Mouse (Mus musculus) thymus, adult 2 months (tissue): ENCODE measurements around the gene Mrps18a. TPM values are rescaled to one million over a fixed set of nuclear protein-coding genes. Genes with fewer than 3 reads are reported as not detected.
A peak's percentile ranks its signal among the peaks of the same experiment; 100 is the strongest.

ENCODE experiments used
- DNase-seq: peaks from one replicate; pipeline ENCODE4 v3.0.0; 2021
- H3K27ac ChIP-seq: fragments of 200-500 bp; 2 replicates; pipeline ENCODE4 v1.5.1; 2012; ENCODE audit warnings: low read length, control low read depth; ENCODE audit not compliant: control insufficient read depth, insufficient read depth
- H3K27me3 ChIP-seq: fragments of 200-500 bp; 2 replicates; pipeline ENCODE4 v1.6.1; 2012; ENCODE audit warnings: mild to moderate bottlenecking, low read length, moderate library complexity, mixed read lengths; ENCODE audit not compliant: control insufficient read depth, insufficient read depth
- H3K36me3 ChIP-seq: fragments of 200-500 bp; 2 replicates; pipeline ENCODE4 v1.6.1; 2012; ENCODE audit warnings: mild to moderate bottlenecking, low read length, moderate library complexity; ENCODE audit not compliant: control insufficient read depth, insufficient read depth
- H3K4me1 ChIP-seq: fragments of 200-500 bp; replicated peaks from 2 replicates; pipeline ENCODE4 v1.6.1; 2012; ENCODE audit warnings: low read length; ENCODE audit not compliant: control insufficient read depth, insufficient read depth
- H3K4me3 ChIP-seq: fragments of 200-500 bp; 2 replicates; pipeline ENCODE4 v1.5.1; 2012; ENCODE audit warnings: mild to moderate bottlenecking, low read length, control low read depth, moderate library complexity; ENCODE audit not compliant: control insufficient read depth, insufficient read depth
- CTCF ChIP-seq: fragments of 200-500 bp; IDR thresholded peaks from 2 replicates; pipeline ENCODE4 v1.5.1; 2012; ENCODE audit warnings: mild to moderate bottlenecking, control low read depth, low read length, moderate library complexity, borderline replicate concordance; ENCODE audit not compliant: control insufficient read depth, poor library complexity, insufficient read depth; ENCODE audit errors: extremely low read depth
- POLR2A ChIP-seq: fragments of 200-500 bp; IDR thresholded peaks from 2 replicates; pipeline ENCODE4 v1.6.1; 2012; ENCODE audit warnings: mild to moderate bottlenecking, low read length, control low read depth, moderate library complexity; ENCODE audit not compliant: control insufficient read depth, poor library complexity, insufficient read depth; ENCODE audit errors: extremely low read depth
- WGBS: fragments of 180-500 bp; shearing (Covaris S2); methylation state at CpG from one replicate; pipeline ENCODE4 v1.1.7; 2018; 5-methylcytosine and 5-hydroxymethylcytosine counted together
- polyA plus RNA-seq: library from polyadenylated mRNA; depleted of rRNA; stranded (reverse); fragments of >200 nt; gene quantifications from 2 replicates; pipeline ENCODE4 v1.2.3, GENCODE M21; 2012

Mrps18a gene
- polyA plus RNA-seq, 1 experiment = 56.4 TPM

DNA sequence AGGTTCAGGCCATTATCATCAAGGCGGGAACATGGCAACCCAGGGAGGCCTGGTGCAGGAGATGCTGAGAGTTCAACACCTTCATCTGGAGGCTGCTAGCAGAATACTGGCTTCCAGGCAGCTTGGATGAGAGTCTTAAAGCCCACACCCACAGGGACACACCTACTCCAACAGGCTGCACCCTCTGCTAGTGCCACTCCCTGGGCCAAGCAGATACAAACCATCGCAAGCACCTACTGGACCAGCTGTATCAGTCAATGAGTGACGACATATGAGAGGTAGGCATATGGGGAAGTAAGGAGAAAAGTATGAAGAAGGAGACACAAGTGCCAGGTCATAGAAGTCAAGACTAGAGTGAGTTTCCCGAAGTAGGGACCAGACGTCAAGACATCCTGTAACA, 45.9 kb downstream of the Mrps18a start:
- WGBS = 91% methylated on average over 5 of the region's 5 CpGs
- H3K27me3 ChIP-seq = no peaks in the 10 kb centered on the region
- H3K4me1 ChIP-seq = peaks cover 15% of the 10 kb centered on the region
- no peak overlapping the region for H3K4me3 ChIP-seq
- no peaks in the 10 kb centered on the region for H3K36me3 ChIP-seq
- TF ChIP-seq CTCF (no peak), POLR2A (no peak)
- DNase-seq = no peak
- no peak overlapping the region for H3K27ac ChIP-seq

DNA sequence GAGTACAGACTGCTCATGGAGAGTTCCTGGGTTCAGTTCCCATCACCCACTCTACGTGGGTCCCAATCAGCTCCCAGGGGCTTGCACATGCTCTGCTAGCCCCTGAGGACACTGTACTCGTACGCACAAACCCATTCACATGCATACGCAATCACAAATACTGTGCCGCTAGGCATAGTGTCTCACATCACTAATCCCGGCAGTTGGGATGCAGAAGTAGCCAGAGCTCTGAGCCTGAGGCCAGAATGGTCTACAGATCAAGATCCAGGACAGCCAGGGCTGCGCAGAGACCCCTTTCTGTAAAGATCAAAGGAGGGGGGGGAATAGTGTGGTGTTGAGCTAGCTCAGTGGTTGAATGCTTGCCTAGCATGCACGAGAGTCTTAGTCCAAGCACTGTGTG, 46.3 kb downstream of the Mrps18a start:
- 94% methylated on average over 8 of the region's 8 CpGs for WGBS
- Histone ChIP-seq H3K27ac (no peak overlapping the region), H3K36me3 (no peaks in the 10 kb centered on the region), H3K4me1 (peaks cover 18% of the 10 kb centered on the region), H3K4me3 (no peak overlapping the region), H3K27me3 (no peaks in the 10 kb centered on the region)
- no peak for DNase-seq
- TF ChIP-seq CTCF (no peak), POLR2A (no peak)

DNA sequence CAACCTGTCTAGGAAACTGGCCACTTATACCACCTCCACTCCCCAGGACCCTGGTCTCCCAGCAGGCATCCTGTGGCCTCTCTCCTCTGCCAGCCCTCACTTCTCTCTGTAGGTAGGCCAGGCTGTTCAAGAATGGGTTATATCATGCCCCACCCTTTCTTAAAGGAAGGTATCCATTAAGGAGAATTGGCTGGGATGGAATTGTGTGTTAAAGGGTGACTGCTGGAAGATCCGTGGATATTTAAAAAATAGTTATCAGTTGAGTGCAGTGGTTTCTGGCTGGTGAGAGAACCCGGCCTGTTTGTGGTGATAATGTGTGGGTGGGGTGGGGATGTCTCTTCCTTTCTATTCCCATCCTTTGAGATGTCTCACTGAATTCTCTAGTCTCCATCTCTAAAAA, 48.5 kb downstream of the Mrps18a start:
- no peaks in the 10 kb centered on the region for H3K36me3 ChIP-seq
- H3K27me3 ChIP-seq = no peaks in the 10 kb centered on the region
- peaks cover 27% of the 10 kb centered on the region for H3K4me1 ChIP-seq
- WGBS = 55% methylated on average over 2 of the region's 2 CpGs
- TF ChIP-seq POLR2A (no peak), CTCF (no peak)
- no peak for DNase-seq
- no peak overlapping the region for H3K27ac ChIP-seq
- no peak overlapping the region for H3K4me3 ChIP-seq

DNA sequence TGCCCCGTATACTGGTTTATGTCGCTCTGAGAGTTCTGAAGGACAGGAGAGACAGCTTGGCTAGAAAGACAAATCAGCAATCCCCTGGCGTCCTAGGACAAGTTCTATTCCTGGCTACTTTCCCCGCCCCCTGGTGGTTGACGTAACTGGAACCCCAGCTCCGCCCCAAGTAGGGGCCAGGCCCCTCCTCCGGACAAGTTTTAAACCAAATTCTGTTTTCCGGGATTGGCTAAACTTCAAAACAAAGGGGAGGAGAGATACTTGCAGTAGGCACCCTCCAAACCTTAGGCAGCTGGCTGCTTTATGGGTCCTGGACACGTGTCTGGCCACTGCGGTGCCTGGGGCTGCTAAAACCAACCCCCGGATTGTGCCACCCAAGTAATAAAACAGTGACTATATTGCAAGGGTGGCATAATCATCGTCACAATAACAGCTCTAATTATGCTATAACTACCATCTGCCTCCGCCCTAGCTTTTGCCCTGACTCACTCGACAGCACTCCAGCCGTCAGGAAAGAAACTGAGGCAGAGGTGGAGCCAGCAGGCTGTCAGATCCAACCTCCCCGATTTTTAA, 49.4 kb downstream of the Mrps18a start:
- Histone ChIP-seq H3K36me3 (0 out of 2 replicates have a peak, but pooled peaks cover 6% of the 10 kb centered on the region), H3K27ac (peak overlapping the region; percentile 89), H3K4me3 (peak overlapping the region; percentile 57), H3K27me3 (no peaks in the 10 kb centered on the region), H3K4me1 (peaks cover 28% of the 10 kb centered on the region)
- peak; percentile 94 for DNase-seq
- 0% methylated on average over 16 of the region's 16 CpGs for WGBS
- TF ChIP-seq CTCF = 0 out of 2 replicates have a peak, but pooled peaks have one; percentile 10
- 0 out of 2 replicates have a peak, but pooled peaks have one; percentile 20 for TF ChIP-seq POLR2A

DNA sequence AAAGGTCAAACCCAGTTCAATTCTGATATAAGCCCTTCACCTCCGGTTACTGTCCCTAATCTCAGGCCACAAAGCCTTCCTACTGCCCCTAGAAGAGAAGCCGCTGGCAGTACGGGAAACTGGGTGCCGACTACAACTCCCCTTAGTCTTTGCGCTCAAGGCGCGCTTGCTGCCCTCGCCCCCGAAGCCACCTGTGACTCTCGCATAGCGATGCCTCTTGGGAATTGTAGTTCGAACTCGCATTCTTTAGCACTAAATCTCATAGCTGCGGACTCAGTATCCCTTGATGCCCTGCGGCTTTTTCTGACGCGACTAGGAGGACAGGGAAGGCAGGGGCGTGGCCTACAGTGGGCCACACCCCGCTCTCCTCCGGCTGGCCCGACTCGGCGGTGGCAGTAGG, 49.9 kb downstream of the Mrps18a start, which contains the start of gene Gtpbp2:
TSS of gene Gtpbp2 (plus strand) at position 347 of the 400 bp plus-strand sequence.
- Histone ChIP-seq H3K4me1 (peaks cover 28% of the 10 kb centered on the region), H3K36me3 (peaks cover 9% of the 10 kb centered on the region; the same call in 1 of the 2 replicates), H3K4me3 (peak within 1 kb of the TSS; percentile 66), H3K27ac (peak within 1 kb of the TSS; percentile 89), H3K27me3 (no peaks in the 10 kb centered on the region)
- TF ChIP-seq CTCF (no peak), POLR2A (peak; percentile 61; the same call in 1 of the 2 replicates)
- DNase-seq = peak; percentile 97
- 0% methylated on average over 23 of the region's 23 CpGs for WGBS

DNA sequence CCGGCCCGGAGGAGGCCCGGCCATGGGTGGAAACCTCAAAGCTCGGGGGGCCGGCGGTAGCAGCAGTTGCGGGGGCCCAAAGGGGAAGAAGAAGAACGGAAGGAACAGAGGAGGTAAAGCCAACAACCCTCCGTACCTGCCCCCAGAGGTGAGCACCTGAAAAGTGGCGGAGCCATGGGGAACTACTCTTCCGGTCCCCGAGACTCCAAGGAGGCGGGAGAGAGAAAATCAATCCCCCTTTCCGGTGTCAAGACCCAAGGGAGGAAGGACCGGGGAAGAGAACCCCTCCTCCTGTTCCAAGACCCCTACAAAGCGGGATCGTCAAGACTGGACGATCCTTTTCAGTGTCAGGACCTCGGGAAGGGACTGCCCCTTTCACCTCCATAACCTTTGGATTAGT, 50.4 kb downstream of the Mrps18a start:
- no peaks in the 10 kb centered on the region for H3K27me3 ChIP-seq
- under 1% methylated on average over 19 of the region's 19 CpGs for WGBS
- peak overlapping the region; percentile 35 for H3K27ac ChIP-seq
- peaks cover 27% of the 10 kb centered on the region for H3K4me1 ChIP-seq
- TF ChIP-seq CTCF (no peak), POLR2A (no peak)
- H3K36me3 ChIP-seq = peaks cover 13% of the 10 kb centered on the region; the same call in 1 of the 2 replicates
- H3K4me3 ChIP-seq = peak overlapping the region; percentile 66
- DNase-seq = no peak
